Mouse (Mus musculus) stomach, postnatal 0 days (tissue): ENCODE measurements around the gene Fem1b.

ENCODE experiments used
- CTCF ChIP-seq: IDR thresholded peaks from 2 replicates; pipeline ENCODE4 v1.5.1; 2016; ENCODE audit warnings: antibody characterized with exemption, low read depth, mild to moderate bottlenecking, moderate library complexity
- EP300 ChIP-seq: optimal IDR thresholded peaks from 2 replicates; pipeline ENCODE3; 2016; ENCODE audit warnings: antibody characterized with exemption

DNA sequence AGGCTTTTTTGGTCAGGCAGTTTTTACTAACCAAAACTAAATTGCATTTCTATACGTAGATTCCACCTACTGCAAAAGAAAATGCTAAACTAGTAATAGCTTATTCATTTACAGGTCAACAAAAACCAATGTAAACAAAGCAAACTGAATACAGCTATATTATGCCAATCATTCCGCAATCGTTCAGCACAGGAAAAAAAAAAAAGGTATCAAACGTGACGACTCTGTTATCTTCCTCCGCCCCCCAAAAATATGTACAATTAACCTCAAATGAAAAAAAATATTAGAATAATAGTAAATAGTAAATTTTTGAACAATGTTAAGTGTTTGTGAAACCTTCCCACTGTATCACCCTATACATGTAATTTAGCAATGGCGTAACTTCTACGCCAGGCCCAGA lies 1.6 kb downstream of the Fem1b start:
- TF ChIP-seq CTCF (no peak), EP300 (no peak)
